Mouse (Mus musculus) ovary, postnatal 14 days (tissue): ENCODE measurements around the gene Sardh.

ENCODE experiments used
- DNase-seq: peaks from one replicate; pipeline ENCODE4 v3.0.0; 2022; ENCODE audit warnings: low spot score

Gene Sardh

GRCm38 (mm10) chr2:27226572-27226971, 21.6 kb downstream of the Sardh start:
- no peak for DNase-seq

- no peak for DNase-seq
Observed at GRCm38 (mm10) chr2:27223012-27223421, 25.1 kb downstream of the Sardh start.

GRCm38 (mm10) chr2:27218569-27218968, 29.6 kb downstream of the Sardh start:
- no peak for DNase-seq

- DNase-seq = no peak
Observed at GRCm38 (mm10) chr2:27218121-27218544, 30.0 kb downstream of the Sardh start.

GRCm38 (mm10) chr2:27215537-27215936, 32.6 kb downstream of the Sardh start:
- no peak for DNase-seq

- no peak for DNase-seq
Observed at GRCm38 (mm10) chr2:27211966-27212893, 35.9 kb downstream of the Sardh start.

GRCm38 (mm10) chr2:27210676-27211210, 37.4 kb downstream of the Sardh start:
- DNase-seq = no peak

- peak; percentile 32 for DNase-seq
Observed at GRCm38 (mm10) chr2:27210255-27210654, 37.9 kb downstream of the Sardh start.

- DNase-seq = no peak
Observed at GRCm38 (mm10) chr2:27209816-27210215, 38.3 kb downstream of the Sardh start.

GRCm38 (mm10) chr2:27209370-27209769, 38.8 kb downstream of the Sardh start:
- DNase-seq = no peak

GRCm38 (mm10) chr2:27207126-27207525, 41.0 kb downstream of the Sardh start:
- DNase-seq = no peak

GRCm38 (mm10) chr2:27206128-27206797, 41.9 kb downstream of the Sardh start:
- DNase-seq = peak; percentile 26

GRCm38 (mm10) chr2:27205666-27206065, 42.5 kb downstream of the Sardh start:
- DNase-seq = no peak

- no peak for DNase-seq
Observed at GRCm38 (mm10) chr2:27200586-27200985, 47.6 kb downstream of the Sardh start.

- DNase-seq = no peak
Observed at GRCm38 (mm10) chr2:27198551-27199246, 49.4 kb downstream of the Sardh start.

GRCm38 (mm10) chr2:27189994-27190393, 58.1 kb downstream of the Sardh start:
- DNase-seq = no peak

- DNase-seq = no peak
Observed at GRCm38 (mm10) chr2:27187531-27187930, 60.6 kb downstream of the Sardh start.

- no peak for DNase-seq
Observed at GRCm38 (mm10) chr2:27183734-27184133, 64.4 kb downstream of the Sardh start.

- no peak for DNase-seq
Observed at GRCm38 (mm10) chr2:27181907-27182306, 66.2 kb downstream of the Sardh start.

GRCm38 (mm10) chr2:27179101-27179500, 69.0 kb downstream of the Sardh start:
- no peak for DNase-seq

GRCm38 (mm10) chr2:27175696-27176267, 72.4 kb downstream of the Sardh start:
- peak; percentile 41 for DNase-seq

- no peak for DNase-seq
Observed at GRCm38 (mm10) chr2:27174242-27174641, 73.9 kb downstream of the Sardh start.
